Mouse (Mus musculus): ENCODE results near the gene Pigp. TPM values are rescaled to one million over a fixed set of nuclear protein-coding genes. Genes with fewer than 3 reads are reported as not detected.
A peak's percentile ranks its signal among the peaks of the same experiment; 100 is the strongest.

Gene Pigp
- polyA plus RNA-seq, 1 experiment from 2014 or later = 141 TPM

DNA sequence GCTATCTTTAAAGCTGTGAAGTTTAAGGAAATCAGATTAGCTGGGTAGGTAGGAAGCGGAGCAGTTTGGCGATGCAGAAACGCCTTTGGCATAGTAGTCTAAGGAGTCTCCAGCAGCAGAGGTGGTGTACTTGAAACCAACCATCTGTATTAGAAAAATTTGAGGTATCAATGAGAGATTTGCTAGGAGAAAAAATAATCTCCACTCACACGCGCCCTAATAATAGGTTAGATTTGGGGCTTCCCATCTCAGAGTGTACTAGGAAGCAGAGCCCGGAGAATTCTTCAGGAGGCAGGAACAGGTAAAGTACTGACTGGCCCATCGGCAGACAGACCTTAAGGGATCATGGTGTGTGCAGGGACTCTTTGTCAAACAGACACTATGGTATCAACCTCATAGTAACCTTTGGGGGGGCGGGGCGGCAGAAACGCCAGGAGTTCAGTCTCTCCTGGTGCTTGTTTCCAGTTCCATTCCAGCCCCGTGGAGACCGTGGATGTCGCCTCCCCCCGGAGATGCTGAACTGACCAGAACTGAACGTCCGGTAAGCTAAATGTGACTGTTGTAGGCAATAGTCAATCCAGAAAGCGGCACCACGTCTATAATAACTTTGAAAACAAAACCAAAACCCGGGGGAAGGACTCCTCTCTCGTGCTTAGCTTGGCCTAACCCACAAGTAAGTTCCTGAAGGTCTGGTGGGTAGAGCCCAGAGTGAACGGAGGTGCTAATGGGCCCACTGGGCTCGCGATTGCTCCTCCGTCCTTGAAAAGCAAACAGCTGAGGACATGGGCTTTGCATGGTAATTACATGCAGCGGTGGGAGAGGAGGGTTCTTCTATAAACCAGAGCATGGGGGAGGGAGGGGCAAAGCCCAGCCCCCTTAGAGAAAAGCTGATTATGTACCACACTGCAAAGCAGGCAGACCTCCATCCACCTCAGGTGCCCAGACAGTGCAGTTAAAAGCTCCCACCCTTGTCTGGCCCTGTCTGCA, 42.5 kb downstream of the Pigp start:
- H3K27ac ChIP-seq = no peak overlapping the region
- H3K9me3 ChIP-seq = no peaks in the 10 kb centered on the region
- peak overlapping the region; percentile 56 for H3K4me2 ChIP-seq
- H3K4me3 ChIP-seq = peak overlapping the region; percentile 42
- H3K9ac ChIP-seq = peak overlapping the region; percentile 51; the same call in 1 of the 2 replicates
- peak; percentile 28; the same call in 1 of the 2 replicates for ATAC-seq (ENCODE audit: low FRiP score)
- peaks cover 48% of the 10 kb centered on the region for H3K27me3 ChIP-seq
- peaks cover 30% of the 10 kb centered on the region for H3K4me1 ChIP-seq (replicated peaks)
- H3K36me3 ChIP-seq = no peaks in the 10 kb centered on the region
- WGBS = 8% methylated on average over 25 of the region's 25 CpGs

DNA sequence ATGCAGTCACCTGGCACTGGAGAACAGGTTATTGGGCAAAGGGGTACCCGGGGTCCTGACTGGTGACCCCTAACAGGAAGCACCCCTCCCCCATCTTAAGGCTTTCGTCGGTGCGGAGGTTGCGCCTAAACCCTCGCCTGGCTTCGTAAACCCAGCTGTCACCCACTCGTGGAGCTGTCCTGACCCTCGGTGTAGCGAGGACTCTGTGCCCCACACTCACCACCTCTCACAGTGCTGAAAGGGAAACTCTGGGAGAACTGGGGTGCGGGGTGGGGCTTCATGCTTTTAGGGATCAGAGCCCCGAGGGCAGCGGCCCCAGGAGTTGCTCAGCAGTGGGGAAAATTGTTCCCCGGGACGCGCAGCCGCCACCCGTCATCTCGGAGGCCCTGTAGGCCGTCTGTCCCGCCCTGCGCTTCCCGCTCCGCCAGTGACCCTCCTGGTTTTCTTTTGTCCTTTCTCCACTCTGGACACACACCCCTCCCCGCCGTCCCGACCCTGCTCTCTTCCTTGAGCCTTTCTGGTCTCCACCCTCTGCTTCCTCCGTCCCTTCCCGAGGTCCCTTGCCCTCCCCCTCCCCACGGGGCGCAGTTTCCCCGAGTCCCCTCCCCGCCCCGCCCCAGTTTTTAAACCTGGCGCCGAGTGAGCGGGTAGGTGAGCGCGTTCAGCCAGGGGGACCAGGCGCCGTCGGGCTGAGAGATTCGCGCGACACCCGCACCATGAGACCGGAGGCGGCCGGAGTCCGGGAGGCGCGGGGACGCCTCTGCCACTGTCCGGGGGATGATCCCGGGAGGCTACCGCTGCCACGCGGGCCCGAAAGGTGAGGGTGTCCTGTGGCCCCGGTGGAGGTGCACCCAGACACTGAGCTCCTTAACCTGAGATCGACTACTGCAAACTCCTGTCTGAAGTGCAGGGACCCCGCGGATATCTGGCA, 43.6 kb downstream of the Pigp start, which contains the start of gene Ripply3:
Gene Ripply3 (plus strand): TSS at position 640 of the 931 bp plus-strand sequence.
- Histone ChIP-seq H3K36me3 (no peaks in the 10 kb centered on the region), H3K9ac (peak within 1 kb of the TSS; percentile 51; the same call in 1 of the 2 replicates), H3K27me3 (peaks cover 48% of the 10 kb centered on the region), H3K4me1 (replicated peaks) (peaks cover 30% of the 10 kb centered on the region), H3K27ac (no peak within 1 kb of the TSS), H3K9me3 (no peaks in the 10 kb centered on the region), H3K4me2 (peak within 1 kb of the TSS; percentile 56), H3K4me3 (peak within 1 kb of the TSS; percentile 42)
- 1% methylated on average over 63 of the region's 63 CpGs for WGBS
- ATAC-seq (ENCODE audit: low FRiP score) = no peak

DNA sequence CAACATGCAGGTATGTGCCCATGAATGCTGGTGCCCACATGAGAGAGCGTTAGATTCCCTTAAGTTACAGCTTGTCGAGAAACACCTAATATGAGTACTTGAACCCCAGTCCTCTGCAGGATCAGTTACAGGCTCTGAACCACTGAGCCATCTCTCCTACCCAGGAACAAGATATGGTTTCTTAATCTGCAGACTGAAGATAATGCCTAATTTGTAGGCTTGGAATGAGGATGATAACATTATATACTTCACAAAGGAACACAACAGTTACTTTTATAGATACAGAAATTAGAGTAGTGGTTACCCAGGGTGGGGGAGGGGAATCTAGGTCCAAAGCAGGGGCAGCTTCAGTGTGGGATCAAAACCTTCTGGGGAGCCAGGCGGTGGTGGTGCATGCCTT, 45.6 kb downstream of the Pigp start:
- Histone ChIP-seq H3K27ac (no peak overlapping the region), H3K4me3 (no peak overlapping the region), H3K9me3 (no peaks in the 10 kb centered on the region), H3K36me3 (no peaks in the 10 kb centered on the region), H3K9ac (no peak overlapping the region), H3K4me2 (no peak overlapping the region), H3K4me1 (replicated peaks) (peaks cover 30% of the 10 kb centered on the region), H3K27me3 (peaks cover 48% of the 10 kb centered on the region)
- no peak for ATAC-seq (ENCODE audit: low FRiP score)
- WGBS = 89% methylated on average over 3 of the region's 3 CpGs

DNA sequence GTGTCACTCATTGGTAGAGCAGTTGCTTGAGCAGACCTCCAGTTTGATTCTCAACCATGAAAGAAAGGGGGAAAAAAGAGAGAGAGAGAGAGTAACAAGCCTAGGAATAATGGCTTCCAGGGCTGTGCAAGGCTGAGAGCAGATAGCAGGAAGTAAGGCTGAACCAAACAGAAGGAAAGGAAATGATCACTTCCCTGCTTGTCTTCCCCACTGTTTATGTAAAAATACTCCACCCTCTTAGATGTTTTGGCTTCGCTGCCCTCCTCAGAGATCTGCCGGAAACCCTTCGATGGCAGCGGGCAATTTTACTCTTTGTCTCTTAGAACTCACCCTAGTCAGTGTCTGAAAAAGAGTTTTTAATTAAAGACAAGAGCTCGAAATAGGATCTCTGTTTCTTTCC, 48.0 kb downstream of the Pigp start:
- H3K9me3 ChIP-seq = no peaks in the 10 kb centered on the region
- H3K4me2 ChIP-seq = no peak overlapping the region
- peaks cover 11% of the 10 kb centered on the region for H3K4me1 ChIP-seq (replicated peaks)
- no peaks in the 10 kb centered on the region for H3K36me3 ChIP-seq
- H3K9ac ChIP-seq = no peak overlapping the region
- no peak for ATAC-seq (ENCODE audit: low FRiP score)
- no peak overlapping the region for H3K4me3 ChIP-seq
- WGBS = 71% methylated on average over 5 of the region's 5 CpGs
- H3K27me3 ChIP-seq = peaks cover 40% of the 10 kb centered on the region
- H3K27ac ChIP-seq = no peak overlapping the region

DNA sequence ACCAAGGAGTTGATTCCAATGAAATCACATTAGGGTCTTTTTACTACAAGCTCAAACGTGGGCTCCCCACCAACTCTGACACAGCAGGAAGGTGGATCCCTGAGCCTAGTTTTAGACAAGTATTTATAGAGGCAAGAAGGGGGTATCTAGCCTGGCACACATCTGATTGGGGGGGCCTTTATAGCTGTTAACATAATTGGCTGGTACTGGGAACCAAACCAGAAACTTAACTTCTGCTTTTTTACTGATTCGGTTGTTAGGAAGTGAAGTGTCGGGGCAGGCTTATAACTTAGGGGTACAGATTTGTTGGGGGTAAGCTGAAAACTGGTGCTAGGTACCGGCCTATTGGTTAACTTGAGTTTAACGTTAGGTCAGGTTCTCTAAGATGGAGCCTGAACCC, 51.4 kb downstream of the Pigp start:
- Histone ChIP-seq H3K4me1 (replicated peaks) (no peaks in the 10 kb centered on the region), H3K9me3 (no peaks in the 10 kb centered on the region), H3K4me3 (no peak overlapping the region), H3K36me3 (no peaks in the 10 kb centered on the region), H3K27me3 (peaks cover 7% of the 10 kb centered on the region; the same call in 1 of the 2 replicates), H3K9ac (no peak overlapping the region), H3K27ac (no peak overlapping the region), H3K4me2 (no peak overlapping the region)
- ATAC-seq (ENCODE audit: low FRiP score) = no peak
- WGBS = 86% methylated on average over 5 of the region's 5 CpGs

DNA sequence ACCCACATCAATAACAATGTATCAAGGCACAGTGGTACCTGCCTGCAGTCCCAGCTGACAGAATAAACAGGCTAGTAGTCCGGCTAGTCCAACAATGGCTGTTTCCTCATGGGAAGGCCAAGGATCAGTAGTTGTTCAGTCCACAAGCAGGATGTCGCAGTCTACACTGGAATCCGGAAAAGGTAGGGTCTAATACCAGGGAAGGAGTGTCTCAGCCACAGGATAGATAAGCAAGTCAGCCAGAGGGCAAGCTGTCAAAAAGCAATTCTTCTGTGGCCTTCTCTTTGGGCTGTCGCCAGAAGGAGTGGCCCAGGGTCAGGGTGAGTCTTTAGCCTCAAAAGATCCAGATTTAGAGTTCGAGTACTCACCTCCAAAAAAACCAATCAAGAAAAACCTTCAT, 53.9 kb downstream of the Pigp start:
- Histone ChIP-seq H3K4me1 (replicated peaks) (peaks cover 9% of the 10 kb centered on the region), H3K9ac (no peak overlapping the region), H3K9me3 (no peaks in the 10 kb centered on the region), H3K36me3 (no peaks in the 10 kb centered on the region), H3K4me2 (no peak overlapping the region), H3K27me3 (0 out of 2 replicates have a peak, but pooled peaks cover 4% of the 10 kb centered on the region), H3K4me3 (no peak overlapping the region), H3K27ac (no peak overlapping the region)
- 82% methylated on average over 5 of the region's 5 CpGs for WGBS
- no peak for ATAC-seq (ENCODE audit: low FRiP score)

DNA sequence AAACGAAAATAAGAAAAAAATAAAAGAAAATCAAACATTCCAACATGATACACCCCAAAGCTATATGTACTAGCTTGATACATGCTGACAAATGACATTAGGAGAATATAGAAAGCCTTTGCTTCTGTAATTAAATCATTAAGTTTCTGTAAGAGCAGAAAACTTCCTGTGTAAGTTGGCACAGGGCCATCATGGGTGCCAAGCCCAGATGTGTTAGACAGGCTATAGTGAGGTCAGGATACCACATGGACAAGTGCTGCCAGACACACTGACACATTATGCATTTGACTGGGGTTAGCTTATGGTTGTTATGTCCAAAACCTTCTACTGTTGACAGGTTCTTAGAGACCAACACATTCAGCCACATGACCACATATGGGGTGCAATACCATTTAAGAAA, 56.4 kb downstream of the Pigp start:
- no peak overlapping the region for H3K27ac ChIP-seq
- H3K9me3 ChIP-seq = no peaks in the 10 kb centered on the region
- no peak overlapping the region for H3K4me3 ChIP-seq
- no peaks in the 10 kb centered on the region for H3K36me3 ChIP-seq
- H3K27me3 ChIP-seq = no peaks in the 10 kb centered on the region
- peaks cover 20% of the 10 kb centered on the region for H3K4me1 ChIP-seq (replicated peaks)
- no peak overlapping the region for H3K4me2 ChIP-seq
- ATAC-seq (ENCODE audit: low FRiP score) = no peak
- WGBS = 60% methylated on average over 1 of the region's 1 CpGs
- no peak overlapping the region for H3K9ac ChIP-seq

DNA sequence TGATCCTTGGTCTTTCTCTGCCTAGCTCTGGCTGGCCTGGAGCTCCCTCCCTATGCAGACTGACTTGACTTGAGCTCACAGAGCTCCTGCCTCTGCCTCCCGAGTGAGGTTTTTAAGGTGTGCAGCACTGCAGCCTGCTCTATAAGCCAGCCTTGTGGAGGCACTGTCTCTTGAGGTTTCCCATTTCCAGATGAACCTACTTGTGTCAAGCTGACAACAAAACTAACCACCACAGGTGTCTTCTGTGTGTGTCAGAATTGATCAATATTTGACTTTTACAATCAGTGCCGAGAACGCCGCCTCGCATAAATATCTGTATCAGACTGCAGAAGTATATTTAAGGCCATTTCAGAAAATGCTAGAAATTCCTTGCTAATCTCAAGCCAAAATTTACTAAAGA, 57.0 kb downstream of the Pigp start:
- Histone ChIP-seq H3K27ac (peak overlapping the region; percentile 99), H3K9me3 (no peaks in the 10 kb centered on the region), H3K4me2 (no peak overlapping the region), H3K9ac (no peak overlapping the region), H3K27me3 (no peaks in the 10 kb centered on the region), H3K36me3 (no peaks in the 10 kb centered on the region), H3K4me1 (replicated peaks) (peaks cover 20% of the 10 kb centered on the region), H3K4me3 (no peak overlapping the region)
- no peak for ATAC-seq (ENCODE audit: low FRiP score)
- WGBS = 87% methylated on average over 5 of the region's 5 CpGs

DNA sequence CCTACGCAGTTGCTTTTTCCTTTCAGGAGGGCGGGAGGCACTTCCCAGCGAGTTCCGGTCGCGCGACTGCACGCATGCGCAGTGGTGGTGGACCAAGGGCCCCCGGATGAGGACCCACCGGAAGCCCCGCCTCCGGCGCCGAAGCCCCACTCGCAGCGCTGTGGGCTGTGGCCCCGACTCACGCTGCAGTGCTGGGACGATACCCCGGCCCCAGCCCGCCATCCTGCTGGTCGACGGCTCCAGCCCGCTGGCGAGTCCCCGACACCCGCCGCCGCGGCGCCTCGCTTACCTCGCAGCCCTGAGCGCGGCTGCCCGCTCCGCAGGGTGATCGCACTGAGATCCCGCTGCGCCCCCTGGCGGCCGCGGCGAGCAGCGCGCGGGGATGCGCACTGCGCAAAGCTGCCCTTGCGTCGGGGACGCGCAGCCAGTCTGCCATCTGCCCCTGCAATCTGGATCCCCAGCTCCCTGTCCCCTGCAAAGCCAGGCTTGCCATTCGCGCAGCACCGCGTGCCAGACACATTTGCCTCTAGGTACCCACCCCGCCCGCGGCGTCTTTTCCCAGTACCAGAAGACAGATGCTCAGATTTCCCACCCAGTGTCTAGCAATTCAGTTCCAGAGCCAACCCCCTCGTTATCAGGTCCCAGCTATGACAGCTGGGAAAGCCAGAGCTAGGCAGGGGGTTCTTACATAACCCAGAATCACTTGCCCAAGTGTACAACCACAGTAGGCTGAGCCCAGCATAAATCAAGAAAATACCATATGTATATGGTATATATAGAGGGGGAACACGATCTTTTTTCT, 58.2 kb downstream of the Pigp start, which contains the start of gene Hlcs:
Gene Hlcs (minus strand): TSS at position 343 of the 802 bp plus-strand sequence.
- peak; percentile 90 for ATAC-seq (ENCODE audit: low FRiP score)
- 1% methylated on average over 63 of the region's 64 CpGs for WGBS
- H3K36me3 ChIP-seq = no peaks in the 10 kb centered on the region

DNA sequence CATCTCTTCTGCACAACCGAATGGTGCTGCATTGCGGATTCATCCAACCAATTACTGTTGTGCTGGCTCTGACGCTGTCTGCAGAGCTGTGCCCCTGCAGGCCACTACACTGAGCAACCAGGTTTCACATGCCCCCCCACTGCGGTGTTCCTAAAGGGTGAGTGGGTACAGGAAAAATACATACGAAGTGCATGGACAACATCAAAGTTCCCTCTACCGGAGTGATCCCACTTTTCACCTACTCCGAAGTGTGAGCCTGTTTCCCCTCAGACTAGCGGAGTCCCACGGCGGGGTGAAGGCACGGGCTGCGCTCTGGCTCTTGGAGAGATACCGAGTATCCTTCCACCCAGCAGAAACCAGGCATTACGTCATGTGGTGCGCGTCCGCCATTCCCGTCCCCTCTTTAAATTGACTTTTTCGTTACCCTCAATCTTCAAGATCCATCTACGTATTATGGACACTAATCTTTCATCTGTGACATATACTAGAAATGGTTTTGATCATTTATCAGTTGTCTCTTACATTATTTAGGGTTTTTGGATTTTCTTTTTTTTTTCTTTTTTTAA, 58.9 kb downstream of the Pigp start:
- H3K9ac ChIP-seq = peak overlapping the region; percentile 87
- no peaks in the 10 kb centered on the region for H3K9me3 ChIP-seq
- ATAC-seq (ENCODE audit: low FRiP score) = peak; percentile 89
- H3K36me3 ChIP-seq = no peaks in the 10 kb centered on the region
- under 1% methylated on average over 20 of the region's 20 CpGs for WGBS
- H3K27ac ChIP-seq = peak overlapping the region; percentile 99
- peaks cover 25% of the 10 kb centered on the region for H3K4me1 ChIP-seq (replicated peaks)
- peak overlapping the region; percentile 68 for H3K4me2 ChIP-seq
- peak overlapping the region; percentile 60 for H3K4me3 ChIP-seq
- no peaks in the 10 kb centered on the region for H3K27me3 ChIP-seq

More for the DNA sequence above, 58.2 kb downstream of the Pigp start, which contains the start of gene Hlcs:
- Histone ChIP-seq H3K4me1 (replicated peaks) (peaks cover 20% of the 10 kb centered on the region), H3K4me2 (peak within 1 kb of the TSS; percentile 68), H3K27ac (peak within 1 kb of the TSS; percentile 99), H3K9ac (peak within 1 kb of the TSS; percentile 87), H3K9me3 (no peaks in the 10 kb centered on the region), H3K4me3 (peak within 1 kb of the TSS; percentile 60), H3K27me3 (no peaks in the 10 kb centered on the region)

DNA sequence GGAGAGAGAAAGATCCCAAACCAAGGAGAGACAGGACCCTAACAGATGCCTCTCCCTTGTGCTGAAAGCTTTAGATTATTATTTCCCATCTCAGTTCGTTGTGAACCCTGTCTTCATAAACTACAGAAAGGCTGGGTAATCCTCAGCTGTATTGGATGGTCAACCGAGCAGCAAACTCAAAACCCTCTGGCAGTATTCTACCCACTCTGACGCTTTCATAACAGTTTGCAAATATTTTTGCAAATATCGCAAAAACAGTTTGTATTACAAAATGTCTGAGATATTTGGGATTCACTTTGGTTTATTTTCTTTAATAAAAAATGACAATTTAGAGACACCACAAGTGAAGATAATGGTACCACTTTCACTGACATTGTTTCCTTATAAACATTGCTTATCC, 59.7 kb downstream of the Pigp start:
- H3K27me3 ChIP-seq = no peaks in the 10 kb centered on the region
- peak overlapping the region; percentile 68 for H3K4me2 ChIP-seq
- no peak for ATAC-seq (ENCODE audit: low FRiP score)
- peaks cover 32% of the 10 kb centered on the region for H3K4me1 ChIP-seq (replicated peaks)
- peak overlapping the region; percentile 60 for H3K4me3 ChIP-seq
- peak overlapping the region; percentile 87 for H3K9ac ChIP-seq
- H3K36me3 ChIP-seq = no peaks in the 10 kb centered on the region
- WGBS = 76% methylated on average over 4 of the region's 4 CpGs
- H3K9me3 ChIP-seq = no peaks in the 10 kb centered on the region
- peak overlapping the region; percentile 99 for H3K27ac ChIP-seq
